Comparison of ENCODE assay signal across 26 mouse cellular contexts in genomic region chr4:126512308-126513066, GRCm38 (mm10). TPM values are rescaled to one million over a fixed set of nuclear protein-coding genes. Genes with fewer than 3 reads are reported as not detected.
DNase-seq lines count a peak whose midpoint lies in the region; ATAC-seq and TF ChIP-seq lines count a peak whose summit lies in the region.
"Had no signal": no experiment of that assay in that cellular context is flagged by ENCODE, and none has a peak within 500 bp of the region (broad histone marks: within the 10 kb centered on the region; RNA-seq: fewer than 3 reads in every experiment).

No protein-coding gene starts in this region.

- H3K36me3 ChIP-seq in lung, embryonic 14.5 days (ENCODE audit: insufficient read depth), result no peaks in the 10 kb centered on the region
- H3K36me3 ChIP-seq in lung, postnatal 0 days (ENCODE audit: insufficient read depth, low read length), result peaks cover 9% of the 10 kb centered on the region; the same call in 1 of the 2 replicates

- H3K27ac ChIP-seq in lung, embryonic 14.5 days (ENCODE audit: low read depth), result peak overlapping the region; percentile 68
- peak overlapping the region; percentile 84 for H3K27ac ChIP-seq in lung, postnatal 0 days (ENCODE audit: low read length)
- H3K27ac ChIP-seq: embryonic facial prominence, embryonic 12.5 days; embryonic facial prominence, embryonic 15.5 days; forebrain, embryonic 12.5 days; gastrocnemius, adult 2 months; heart, embryonic 13.5 days; hindbrain, embryonic 14.5 days; hindbrain, postnatal 0 days had no signal

- H3K4me1 ChIP-seq in lung, embryonic 14.5 days (ENCODE audit: insufficient read depth), result no peaks in the 10 kb centered on the region
- no peaks in the 10 kb centered on the region for H3K4me1 ChIP-seq in lung, postnatal 0 days (ENCODE audit: insufficient read depth, low read depth, low read length)
- H3K4me1 ChIP-seq: embryonic facial prominence, embryonic 12.5 days; embryonic facial prominence, embryonic 15.5 days; forebrain, embryonic 12.5 days; heart, embryonic 13.5 days had no signal

- intact Hi-C loops in left cerebral cortex, postnatal 36 days (cut with DNase I), result no loop called here

- ATAC-seq in lung, embryonic 14.5 days (ENCODE audit: insufficient read depth), result peak; percentile 92
- ATAC-seq in lung, postnatal 0 days, result peak; percentile 95
- ATAC-seq: activated CD4-positive, CD25-positive, alpha-beta regulatory T cell, adult 4 months; forebrain, embryonic 16.5 days; hindbrain, postnatal 0 days had no signal

- no peaks in the 10 kb centered on the region for H3K9me3 ChIP-seq in lung, embryonic 14.5 days (ENCODE audit: low read depth, low read length)
- no peaks in the 10 kb centered on the region for H3K9me3 ChIP-seq in lung, postnatal 0 days (ENCODE audit: low read length)
- H3K9me3 ChIP-seq: embryonic facial prominence, embryonic 12.5 days; embryonic facial prominence, embryonic 15.5 days; forebrain, embryonic 12.5 days; heart, embryonic 13.5 days had no signal

- no peak overlapping the region for H3K4me3 ChIP-seq in lung, embryonic 14.5 days (ENCODE audit: low read depth, low read length)
- no peak overlapping the region for H3K4me3 ChIP-seq in lung, postnatal 0 days (ENCODE audit: low read depth, low read length)
- H3K4me3 ChIP-seq: embryonic facial prominence, embryonic 12.5 days; embryonic facial prominence, embryonic 15.5 days; forebrain, embryonic 12.5 days; gastrocnemius, adult 2 months; heart, embryonic 13.5 days had no signal

- H3K9ac ChIP-seq in lung, embryonic 14.5 days, result no peak overlapping the region
- no peak overlapping the region for H3K9ac ChIP-seq in lung, postnatal 0 days (replicated peaks; ENCODE audit: low read depth)
- H3K9ac ChIP-seq: embryonic facial prominence, embryonic 12.5 days; embryonic facial prominence, embryonic 15.5 days; forebrain, embryonic 12.5 days; heart, embryonic 13.5 days; hindbrain, embryonic 14.5 days had no signal

- no peaks in the 10 kb centered on the region for H3K27me3 ChIP-seq in lung, embryonic 14.5 days (ENCODE audit: insufficient read depth, low read length)
- H3K27me3 ChIP-seq in lung, postnatal 0 days (replicated peaks; ENCODE audit: insufficient read depth, low read length), result no peaks in the 10 kb centered on the region
- H3K27me3 ChIP-seq: embryonic facial prominence, embryonic 12.5 days; embryonic facial prominence, embryonic 15.5 days; forebrain, embryonic 12.5 days; heart, embryonic 13.5 days had no signal

- no peak for TF ChIP-seq CTCF in lung, embryonic 14.5 days (IDR thresholded peaks at IDR 0.05; ENCODE audit: low read depth)
- TF ChIP-seq CTCF in lung, postnatal 0 days (IDR thresholded peaks at IDR 0.05), result no peak

- WGBS in lung, embryonic 14.5 days, result 67% methylated on average over 6 of the region's 6 CpGs
- 59% methylated on average over 6 of the region's 6 CpGs for WGBS in lung, postnatal 0 days

- no peak overlapping the region for H3K4me2 ChIP-seq in lung, embryonic 14.5 days
- H3K4me2 ChIP-seq in lung, postnatal 0 days (replicated peaks; ENCODE audit: low read depth, low read length), result no peak overlapping the region
- H3K4me2 ChIP-seq: embryonic facial prominence, embryonic 12.5 days; embryonic facial prominence, embryonic 15.5 days; forebrain, embryonic 12.5 days; heart, embryonic 13.5 days; hindbrain, embryonic 14.5 days had no signal

- peak; percentile 67 for DNase-seq in fat pad, adult 2 months (ENCODE audit: extremely low read depth, low read depth, low spot score)
- peak; percentile 65 for DNase-seq in lung, embryonic 14.5 days
- peak; percentile 94 for DNase-seq in lung, postnatal 0 days (ENCODE audit: low spot score)
- peak; percentile 81 for DNase-seq in lung, postnatal 25 days (ENCODE audit: low spot score)
- DNase-seq in adrenal gland, postnatal 36 days, result no peak
- no peak for DNase-seq in left cerebral cortex, postnatal 36 days (ENCODE audit: low spot score in 2 of 2)
- no peak for DNase-seq in cerebellum, adult 9-11 months
- no peak for DNase-seq in B cell, adult 2 months
- DNase-seq: adrenal gland, adult 8-10 months; adrenal gland, postnatal 25 days; cerebellum, adult 18-20 months; cerebellum, adult 9-10 months; cerebellum, postnatal 25 days; gastrocnemius, adult 2 months; gastrocnemius, postnatal 14 days; heart, adult 18-20 months; heart, postnatal 14 days; heart, postnatal 4 days had no signal

- TF ChIP-seq EP300 in lung, postnatal 0 days (IDR thresholded peaks at IDR 0.05), result peak; percentile 98

RNA-seq across cellular contexts. Expression of gene Ago4, which starts 20.8 kb away (rescaled TPM):
- 2.9 and 3.5 TPM in 2 replicates for polyA plus RNA-seq in lung, embryonic 14.5 days (2014; fragmentation: Nextera tagmentation; extraction: Ambion mirVana)
- polyA plus RNA-seq in lung, postnatal 0 days (2015; fragmentation: Nextera tagmentation; extraction: Ambion mirVana), result 5.6 and 6.1 TPM in 2 replicates
- 1 to 10 TPM; 5.2 to 5.8 TPM for total RNA-seq in adrenal gland, postnatal 36 days (2021)
- total RNA-seq in left cerebral cortex, postnatal 36 days (2021), result 1 to 10 TPM; 5.1 to 7.5 TPM

RNA-seq across cellular contexts. Expression of gene Ago1, which starts 44.1 kb away (rescaled TPM):
- polyA plus RNA-seq in lung, embryonic 14.5 days (2014; fragmentation: Nextera tagmentation; extraction: Ambion mirVana), result 10.7 and 11.6 TPM in 2 replicates
- 5.4 and 5.7 TPM in 2 replicates for polyA plus RNA-seq in lung, postnatal 0 days (2015; fragmentation: Nextera tagmentation; extraction: Ambion mirVana)
- total RNA-seq in adrenal gland, postnatal 36 days (2021), result 10 to 100 TPM; 29.9 to 38.7 TPM
- 10 to 100 TPM; 44.3 to 49.1 TPM for total RNA-seq in left cerebral cortex, postnatal 36 days (2021)

RNA-seq across cellular contexts. Expression of gene Clspn, which starts 44.2 kb away (rescaled TPM):
- 52.6 and 54.3 TPM in 2 replicates for polyA plus RNA-seq in lung, embryonic 14.5 days (2014; fragmentation: Nextera tagmentation; extraction: Ambion mirVana)
- polyA plus RNA-seq in lung, postnatal 0 days (2015; fragmentation: Nextera tagmentation; extraction: Ambion mirVana), result 3.2 and 3.5 TPM in 2 replicates
- 1 to 10 TPM; 2.9 to 3.5 TPM for total RNA-seq in adrenal gland, postnatal 36 days (2021)
- 1 to 10 TPM in 1 of 2 experiments, under 1 TPM in 1; 0.79 to 1.1 TPM for total RNA-seq in left cerebral cortex, postnatal 36 days (2021)

Comparison
In these comparisons a context has a peak if more than half of its experiments do, and no peak if none do; other contexts are left out.
1. DNase-seq: peak in fat pad, adult 2 months (single experiment), lung, embryonic 14.5 days (single experiment), lung, postnatal 0 days (single experiment) and lung, postnatal 25 days (single experiment); none in adrenal gland, postnatal 36 days (0 of 2), left cerebral cortex, postnatal 36 days (0 of 2), cerebellum, adult 9-11 months (single experiment) and B cell, adult 2 months (0 of 2).